Mouse (Mus musculus): ENCODE measurements around the gene Sucnr1. TPM values are rescaled to one million over a fixed set of nuclear protein-coding genes. Genes with fewer than 3 reads are reported as not detected.

Gene Sucnr1
- polyA plus RNA-seq, 1 experiment: not detected

- H3K4me3 ChIP-seq: no peak overlapping the region
- H3K4me2 ChIP-seq (ENCODE audit: low read depth): no peak overlapping the region
- no peaks in the 10 kb centered on the region for H3K27me3 ChIP-seq (ENCODE audit: control insufficient read depth, insufficient read depth, insufficient read length)
- H3K79me2 ChIP-seq (ENCODE audit: control insufficient read depth, insufficient read depth): no peaks in the 10 kb centered on the region
- no peaks in the 10 kb centered on the region for H3K36me3 ChIP-seq (ENCODE audit: control insufficient read depth, insufficient read depth)
- no peak for TF ChIP-seq CEBPB (IDR thresholded peaks at IDR 0.05; ENCODE audit: insufficient read depth, poor library complexity, severe bottlenecking)
- TF ChIP-seq MAX (IDR thresholded peaks at IDR 0.05; ENCODE audit: low read depth): no peak
- no peak for TF ChIP-seq POLR2AphosphoS2 (IDR thresholded peaks at IDR 0.05; ENCODE audit: insufficient read length, low read depth)
- no peak for TF ChIP-seq TCF3 (IDR thresholded peaks at IDR 0.05; ENCODE audit: insufficient read length, low read depth)
- TF ChIP-seq SRF (IDR thresholded peaks at IDR 0.05; ENCODE audit: control insufficient read depth, insufficient read length, low read depth): no peak
- TF ChIP-seq MYOD1 (IDR thresholded peaks at IDR 0.05; ENCODE audit: control insufficient read depth in 1 of 3, insufficient read length in 2 of 3, low read depth in 2 of 3): no peak
- TF ChIP-seq TCF12 (IDR thresholded peaks at IDR 0.05; ENCODE audit: insufficient read depth, poor library complexity, severe bottlenecking): no peak
- no peak for TF ChIP-seq USF1 (IDR thresholded peaks at IDR 0.05; ENCODE audit: low read depth)
- no peak for TF ChIP-seq E2F4 (IDR thresholded peaks at IDR 0.05; ENCODE audit: insufficient read depth)
- TF ChIP-seq POLR2A (IDR thresholded peaks at IDR 0.05; ENCODE audit: insufficient read length, low read depth): no peak
- no peak for TF ChIP-seq MYOG (IDR thresholded peaks at IDR 0.05; ENCODE audit: control insufficient read depth in 1 of 3, insufficient read depth in 1 of 3, insufficient read length in 2 of 3, low read depth in 2 of 3)
- TF ChIP-seq REST (IDR thresholded peaks at IDR 0.05; ENCODE audit: insufficient read depth, insufficient read length): no peak
- H3ac ChIP-seq (ENCODE audit: control insufficient read depth, insufficient read length): no peak overlapping the region
Observed at GRCm38 (mm10) chr3:60108815-60109214, 27.1 kb downstream of the Sucnr1 start.

DNA sequence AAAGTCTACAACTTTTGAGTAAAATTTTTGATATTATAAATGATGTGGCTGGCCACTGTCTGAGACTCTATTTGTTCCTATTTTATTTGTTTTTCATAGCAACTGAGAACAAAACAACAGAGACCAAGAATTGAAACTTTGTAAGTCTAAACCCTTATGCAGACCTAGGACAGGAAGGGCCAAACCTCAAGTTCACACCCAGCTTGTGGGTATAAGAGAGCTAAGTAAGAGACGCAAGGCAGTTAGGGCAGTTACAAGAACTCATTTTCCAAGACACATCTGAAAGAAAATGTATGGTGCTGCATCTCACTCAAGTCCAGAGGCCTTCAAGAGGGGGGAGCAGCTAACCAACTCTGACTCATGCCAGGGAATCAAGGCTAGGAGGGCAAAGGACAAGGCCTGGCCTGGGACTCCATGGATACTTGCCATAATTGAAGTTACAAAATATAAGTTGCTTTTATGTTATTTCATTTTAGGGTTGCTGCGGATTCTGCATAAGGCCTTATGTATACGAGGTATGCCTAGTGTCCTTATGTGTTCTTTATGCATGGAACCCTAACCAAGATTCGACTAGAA is 29.6 kb downstream of the Sucnr1 start:
- Histone ChIP-seq H3K4me3 (no peak overlapping the region), H3K79me2 (ENCODE audit: control insufficient read depth, insufficient read depth) (no peaks in the 10 kb centered on the region), H3ac (ENCODE audit: control insufficient read depth, insufficient read length) (no peak overlapping the region), H3K27me3 (ENCODE audit: control insufficient read depth, insufficient read depth, insufficient read length) (no peaks in the 10 kb centered on the region), H3K4me2 (ENCODE audit: low read depth) (no peak overlapping the region), H3K36me3 (ENCODE audit: control insufficient read depth, insufficient read depth) (no peaks in the 10 kb centered on the region)
- TF ChIP-seq USF1 (IDR thresholded peaks at IDR 0.05; ENCODE audit: low read depth) (no peak), POLR2A (IDR thresholded peaks at IDR 0.05; ENCODE audit: insufficient read length, low read depth) (no peak), SRF (IDR thresholded peaks at IDR 0.05; ENCODE audit: control insufficient read depth, insufficient read length, low read depth) (no peak), MYOD1 (IDR thresholded peaks at IDR 0.05; ENCODE audit: control insufficient read depth in 1 of 3, insufficient read length in 2 of 3, low read depth in 2 of 3) (no peak), TCF12 (IDR thresholded peaks at IDR 0.05; ENCODE audit: insufficient read depth, poor library complexity, severe bottlenecking) (no peak), MAX (IDR thresholded peaks at IDR 0.05; ENCODE audit: low read depth) (no peak), TCF3 (IDR thresholded peaks at IDR 0.05; ENCODE audit: insufficient read length, low read depth) (no peak), POLR2AphosphoS2 (IDR thresholded peaks at IDR 0.05; ENCODE audit: insufficient read length, low read depth) (no peak), MYOG (IDR thresholded peaks at IDR 0.05; ENCODE audit: control insufficient read depth in 1 of 3, insufficient read depth in 1 of 3, insufficient read length in 2 of 3, low read depth in 2 of 3) (no peak), E2F4 (IDR thresholded peaks at IDR 0.05; ENCODE audit: insufficient read depth) (no peak), REST (IDR thresholded peaks at IDR 0.05; ENCODE audit: insufficient read depth, insufficient read length) (no peak), CEBPB (IDR thresholded peaks at IDR 0.05; ENCODE audit: insufficient read depth, poor library complexity, severe bottlenecking) (no peak)

GRCm38 (mm10) chr3:60111889-60112646 is 30.4 kb downstream of the Sucnr1 start:
- Histone ChIP-seq H3K79me2 (ENCODE audit: control insufficient read depth, insufficient read depth) (no peaks in the 10 kb centered on the region), H3K27me3 (ENCODE audit: control insufficient read depth, insufficient read depth, insufficient read length) (no peaks in the 10 kb centered on the region), H3K36me3 (ENCODE audit: control insufficient read depth, insufficient read depth) (no peaks in the 10 kb centered on the region), H3K4me3 (no peak overlapping the region), H3ac (ENCODE audit: control insufficient read depth, insufficient read length) (no peak overlapping the region), H3K4me2 (ENCODE audit: low read depth) (no peak overlapping the region)
- TF ChIP-seq CEBPB (IDR thresholded peaks at IDR 0.05; ENCODE audit: insufficient read depth, poor library complexity, severe bottlenecking) (no peak), MYOD1 (IDR thresholded peaks at IDR 0.05; ENCODE audit: control insufficient read depth in 1 of 3, insufficient read length in 2 of 3, low read depth in 2 of 3) (no peak), USF1 (IDR thresholded peaks at IDR 0.05; ENCODE audit: low read depth) (no peak), REST (IDR thresholded peaks at IDR 0.05; ENCODE audit: insufficient read depth, insufficient read length) (no peak), POLR2A (IDR thresholded peaks at IDR 0.05; ENCODE audit: insufficient read length, low read depth) (no peak), SRF (IDR thresholded peaks at IDR 0.05; ENCODE audit: control insufficient read depth, insufficient read length, low read depth) (no peak), TCF3 (IDR thresholded peaks at IDR 0.05; ENCODE audit: insufficient read length, low read depth) (no peak), MAX (IDR thresholded peaks at IDR 0.05; ENCODE audit: low read depth) (no peak), E2F4 (IDR thresholded peaks at IDR 0.05; ENCODE audit: insufficient read depth) (no peak), TCF12 (IDR thresholded peaks at IDR 0.05; ENCODE audit: insufficient read depth, poor library complexity, severe bottlenecking) (no peak), POLR2AphosphoS2 (IDR thresholded peaks at IDR 0.05; ENCODE audit: insufficient read length, low read depth) (no peak)

DNA sequence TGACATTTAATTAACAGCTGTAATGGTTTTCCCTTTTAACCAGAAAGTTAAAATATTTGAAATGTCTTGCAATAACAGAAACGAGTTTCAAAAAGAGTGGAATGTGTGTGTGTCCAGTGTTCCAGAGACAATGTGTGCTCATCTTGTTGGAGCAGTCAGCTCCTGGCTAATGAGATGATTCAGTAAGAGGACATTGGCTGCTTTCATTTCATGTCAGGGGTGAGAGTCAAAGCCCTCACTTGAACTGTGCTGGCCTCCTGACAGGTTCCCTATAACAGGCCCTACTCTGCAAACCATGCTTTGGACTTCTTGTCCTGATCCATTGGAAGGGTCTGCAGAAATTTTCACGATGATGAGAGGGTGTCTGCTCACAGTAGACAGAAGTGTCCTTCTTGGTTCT is 32.9 kb downstream of the Sucnr1 start:
- Histone ChIP-seq H3K27me3 (ENCODE audit: control insufficient read depth, insufficient read depth, insufficient read length) (no peaks in the 10 kb centered on the region), H3K4me3 (no peak overlapping the region), H3K36me3 (ENCODE audit: control insufficient read depth, insufficient read depth) (no peaks in the 10 kb centered on the region), H3K4me2 (ENCODE audit: low read depth) (no peak overlapping the region), H3ac (ENCODE audit: control insufficient read depth, insufficient read length) (no peak overlapping the region), H3K79me2 (ENCODE audit: control insufficient read depth, insufficient read depth) (no peaks in the 10 kb centered on the region)
- TF ChIP-seq TCF12 (IDR thresholded peaks at IDR 0.05; ENCODE audit: insufficient read depth, poor library complexity, severe bottlenecking) (no peak), MYOD1 (IDR thresholded peaks at IDR 0.05; ENCODE audit: control insufficient read depth in 1 of 3, insufficient read length in 2 of 3, low read depth in 2 of 3) (no peak), CEBPB (IDR thresholded peaks at IDR 0.05; ENCODE audit: insufficient read depth, poor library complexity, severe bottlenecking) (no peak), POLR2AphosphoS2 (IDR thresholded peaks at IDR 0.05; ENCODE audit: insufficient read length, low read depth) (no peak), POLR2A (IDR thresholded peaks at IDR 0.05; ENCODE audit: insufficient read length, low read depth) (no peak), USF1 (IDR thresholded peaks at IDR 0.05; ENCODE audit: low read depth) (no peak)

Data from myocyte (in vitro differentiated cells).